Mouse (Mus musculus): ENCODE results near the gene Gm42669.

- TF ChIP-seq CTCF (IDR thresholded peaks at IDR 0.05; ENCODE audit: low read depth, low read length) (no peak), POLR2A (IDR thresholded peaks at IDR 0.05; ENCODE audit: borderline replicate concordance, low read depth, low read length) (no peak)
Measured at GRCm38 (mm10) chr5:107470600-107471329, 36.7 kb upstream of the Gm42669 start.

Measured in bone marrow macrophage, adult 2 months (primary cell).